Mouse (Mus musculus): ENCODE data around the gene Defb20.

- TF ChIP-seq GATA1 (IDR thresholded peaks at IDR 0.05; ENCODE audit: low read length), result no peak
- TF ChIP-seq TAL1 (IDR thresholded peaks at IDR 0.05; ENCODE audit: low read length), result no peak
These were observed 10.2 kb downstream of the Defb20 start for GRCm38 (mm10) chr2:152487024-152487423.
